Mouse (Mus musculus): ENCODE results near the gene Arhgap45.

DNA sequence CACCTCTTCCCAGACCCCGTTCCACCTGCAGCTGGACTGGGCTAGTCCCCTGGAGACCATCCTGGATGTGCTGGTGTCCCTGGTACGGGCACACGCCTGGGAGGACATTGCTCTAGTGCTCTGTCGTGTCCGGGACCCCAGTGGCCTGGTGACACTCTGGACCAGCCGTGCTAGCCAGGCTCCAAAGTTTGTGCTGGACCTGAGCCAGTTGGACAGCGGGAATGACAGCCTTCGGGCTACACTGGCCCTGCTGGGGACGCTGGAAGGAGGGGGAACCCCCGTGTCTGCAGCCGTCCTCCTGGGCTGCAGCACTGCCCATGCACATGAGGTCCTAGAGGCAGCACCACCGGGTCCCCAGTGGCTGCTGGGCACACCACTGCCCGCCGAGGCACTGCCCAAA lies 43.6 kb upstream of the Arhgap45 start:
- no peak for TF ChIP-seq GATA1 (IDR thresholded peaks at IDR 0.05; ENCODE audit: borderline replicate concordance, low read length)
- no peak for TF ChIP-seq FLI1 (IDR thresholded peaks at IDR 0.05; ENCODE audit: low read length)

Data from megakaryocyte, embryonic 14.5 days (primary cell).